Mouse (Mus musculus) olfactory bulb, adult 2 months (tissue): ENCODE measurements around the gene Aldh3a1. TPM values are rescaled to one million over a fixed set of nuclear protein-coding genes. Genes with fewer than 3 reads are reported as not detected.
"Not testable (repeated sequence)": the region's sequence is repeated elsewhere in the genome, so short reads cannot be mapped to it uniquely, and the experiment has no call there.

Experiments used
- H3K27ac ChIP-seq: fragments of 200-500 bp; 2 replicates; pipeline ENCODE4 v1.5.1; 2012; ENCODE audit warnings: low read depth, low read length; ENCODE audit not compliant: insufficient read depth
- H3K4me1 ChIP-seq: fragments of 200-500 bp; 2 replicates; pipeline ENCODE4 v1.6.1; 2012; ENCODE audit warnings: low read length; ENCODE audit not compliant: control insufficient read depth, insufficient read depth
- H3K4me3 ChIP-seq: fragments of 200-500 bp; 2 replicates; pipeline ENCODE4 v1.5.1; 2012; ENCODE audit warnings: mild to moderate bottlenecking, low read depth, low read length, moderate library complexity; ENCODE audit not compliant: insufficient read depth
- CTCF ChIP-seq: fragments of 200-500 bp; IDR thresholded peaks from 2 replicates; pipeline ENCODE4 v1.5.1; 2012; ENCODE audit warnings: low read depth, mild to moderate bottlenecking, low read length, moderate library complexity; ENCODE audit not compliant: insufficient read depth
- POLR2A ChIP-seq: fragments of 200-500 bp; IDR thresholded peaks from 2 replicates; pipeline ENCODE4 v1.6.1; 2012; ENCODE audit warnings: mild to moderate bottlenecking, low read depth, low read length, moderate library complexity; ENCODE audit not compliant: insufficient read depth
- WGBS: fragments of 180-500 bp; shearing (Covaris S2); methylation state at CpG from one replicate; pipeline ENCODE4 v1.1.7; 2018; 5-methylcytosine and 5-hydroxymethylcytosine counted together
- polyA plus RNA-seq: library from polyadenylated mRNA; stranded (reverse); fragments of >200 nt; gene quantifications from 2 replicates; pipeline ENCODE4 v1.2.4, GENCODE M21; 2012; ENCODE audit warnings: low replicate concordance; ENCODE audit not compliant: missing spikeins, insufficient read depth, insufficient read length

The Aldh3a1 gene
- not detected in 2 replicates for polyA plus RNA-seq

DNA sequence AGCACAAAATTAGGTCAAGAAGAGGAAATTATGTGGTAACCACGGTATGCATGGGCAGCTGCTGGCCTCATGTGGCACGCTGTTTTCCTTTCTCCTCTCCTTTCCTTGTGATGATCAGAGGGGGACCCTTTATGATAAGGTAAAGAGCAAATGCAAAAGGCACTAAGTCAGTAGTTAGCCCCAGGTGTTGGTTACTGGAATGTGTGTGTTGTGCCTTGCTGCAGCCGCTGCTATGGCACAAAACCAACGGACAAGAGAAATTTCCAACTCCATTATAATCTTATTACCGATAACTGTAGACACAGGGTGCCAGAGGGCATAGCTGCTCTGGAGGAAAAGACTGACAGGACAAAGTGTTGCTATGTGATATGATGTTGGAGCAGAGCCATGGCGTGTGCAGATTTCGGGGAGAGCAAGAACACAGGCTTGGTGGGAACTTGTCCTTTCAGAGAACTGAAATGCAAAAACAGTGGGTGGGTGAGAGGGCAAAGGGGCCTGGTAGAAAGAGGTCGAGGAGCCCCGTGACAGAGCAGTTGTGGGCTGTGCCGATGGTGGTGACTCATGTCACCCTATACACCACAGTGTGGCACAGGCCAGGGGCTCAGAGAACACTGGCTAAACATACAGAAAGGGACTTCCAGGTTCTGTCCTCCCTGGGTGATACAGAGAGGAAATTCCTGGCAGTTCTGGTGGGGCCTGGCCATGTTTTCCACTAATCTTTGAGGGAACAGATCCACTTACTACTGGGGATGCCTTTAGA, at the start of gene Aldh3a1:
Gene Aldh3a1 (plus strand): TSS at position 51 of the 760 bp plus-strand sequence.
- no peak within 1 kb of the TSS for H3K27ac ChIP-seq
- no peak for TF ChIP-seq CTCF
- 64% methylated on average over 10 of the region's 10 CpGs for WGBS
- no peak within 1 kb of the TSS for H3K4me3 ChIP-seq
- H3K4me1 ChIP-seq, result peaks cover 19% of the 10 kb centered on the region

DNA sequence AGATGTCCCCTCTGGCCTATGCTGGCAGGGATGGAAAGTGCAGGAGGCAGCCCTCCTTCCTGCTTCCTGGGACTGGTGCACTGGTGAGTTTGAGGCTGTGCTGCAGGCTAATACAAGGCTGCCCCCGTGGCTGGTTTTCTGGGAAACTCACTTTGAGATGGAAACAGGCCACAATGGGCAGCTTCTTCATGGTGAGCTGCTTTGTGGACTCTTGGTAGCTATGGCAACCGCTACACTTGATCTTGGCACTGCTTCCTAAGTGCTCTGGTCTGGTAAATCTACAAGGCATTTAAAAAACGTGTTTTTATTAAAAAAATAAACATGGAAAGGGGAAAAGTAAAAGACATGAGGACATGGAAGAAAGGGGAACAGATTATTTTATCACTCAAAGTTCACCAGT, 49.2 kb upstream of the Aldh3a1 start:
- TF ChIP-seq POLR2A (no peak), CTCF (no peak)
- no peak overlapping the region for H3K27ac ChIP-seq
- H3K4me1 ChIP-seq, result no peaks in the 10 kb centered on the region
- no peak overlapping the region for H3K4me3 ChIP-seq
- 37% methylated on average over 3 of the region's 3 CpGs for WGBS

DNA sequence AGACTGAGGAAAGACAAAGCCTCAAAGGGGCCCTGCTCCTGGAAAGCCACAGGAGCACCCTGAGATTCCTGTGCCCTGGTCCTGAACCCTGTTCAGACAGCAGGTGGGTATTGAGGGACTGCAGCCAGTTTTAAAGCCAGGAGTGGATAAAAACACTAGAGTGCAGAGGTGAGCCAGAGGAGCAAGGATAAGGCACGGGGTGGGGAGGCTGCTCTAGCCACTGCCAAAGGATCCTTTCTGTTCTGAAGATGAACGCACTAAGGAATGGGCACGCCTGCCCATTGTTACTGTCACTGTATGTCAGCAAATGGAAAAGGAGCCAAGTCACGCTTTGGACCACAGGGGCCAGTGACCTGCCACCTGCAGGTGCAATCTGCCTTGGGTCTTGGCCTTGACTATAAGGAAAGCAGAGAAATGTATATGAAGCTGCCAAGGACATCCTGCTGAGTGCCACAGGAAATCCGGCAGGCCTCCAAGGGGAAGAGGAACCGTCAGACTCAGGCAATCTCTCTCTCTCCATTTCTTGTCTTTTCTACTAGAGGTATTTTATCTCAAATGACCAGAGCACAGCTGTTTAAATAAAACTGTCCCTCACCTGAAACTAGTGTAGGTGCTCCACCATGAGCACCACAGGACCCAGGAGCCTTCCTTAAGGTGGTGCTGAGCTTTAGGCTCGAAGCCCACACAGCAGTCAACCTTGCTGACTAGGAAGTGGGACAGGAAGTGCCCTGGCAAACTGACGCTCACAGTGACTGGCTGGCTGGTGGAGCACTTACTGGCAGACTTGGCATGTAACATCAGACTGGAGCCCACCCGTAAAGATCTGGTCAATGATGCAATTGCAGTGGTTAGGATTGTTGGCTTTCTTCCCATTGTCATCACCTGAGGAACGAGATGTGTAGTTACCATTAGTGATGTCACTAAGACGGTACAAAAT, 47.3 kb upstream of the Aldh3a1 start:
- 60% methylated on average over 11 of the region's 11 CpGs for WGBS
- no peak for TF ChIP-seq CTCF
- no peak for TF ChIP-seq POLR2A
- Histone ChIP-seq H3K4me3 (no peak overlapping the region), H3K4me1 (no peaks in the 10 kb centered on the region), H3K27ac (no peak overlapping the region)

DNA sequence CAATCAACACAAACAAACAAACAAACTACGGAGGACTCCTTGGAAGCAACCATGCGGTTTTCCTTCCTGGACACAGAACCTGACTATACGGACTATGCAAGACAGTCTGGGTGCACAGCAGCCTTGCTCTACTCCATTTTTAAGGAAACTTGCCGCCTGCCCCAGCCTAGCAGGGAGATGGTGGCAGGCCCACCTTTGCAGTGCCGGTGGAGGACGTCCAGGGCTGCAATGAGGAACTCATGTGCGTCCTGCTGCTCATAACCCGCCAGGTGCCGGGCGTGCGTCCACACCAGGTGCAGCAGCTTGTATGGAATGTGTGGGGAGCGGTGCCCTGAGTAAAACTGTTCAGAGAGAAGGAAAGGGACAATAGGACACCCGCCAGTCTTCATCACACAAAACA, 46.2 kb upstream of the Aldh3a1 start:
- H3K4me3 ChIP-seq, result no peak overlapping the region
- no peak for TF ChIP-seq POLR2A
- no peak for TF ChIP-seq CTCF
- no peak overlapping the region for H3K27ac ChIP-seq
- WGBS, result 90% methylated on average over 13 of the region's 13 CpGs
- no peaks in the 10 kb centered on the region for H3K4me1 ChIP-seq

GRCm38 (mm10) chr11:61162776-61163175, 44.6 kb upstream of the Aldh3a1 start:
- H3K27ac ChIP-seq, result no peak overlapping the region
- TF ChIP-seq POLR2A (no peak), CTCF (no peak)
- H3K4me1 ChIP-seq, result no peaks in the 10 kb centered on the region
- H3K4me3 ChIP-seq, result no peak overlapping the region
- WGBS, result 94% methylated on average over 14 of the region's 14 CpGs

DNA sequence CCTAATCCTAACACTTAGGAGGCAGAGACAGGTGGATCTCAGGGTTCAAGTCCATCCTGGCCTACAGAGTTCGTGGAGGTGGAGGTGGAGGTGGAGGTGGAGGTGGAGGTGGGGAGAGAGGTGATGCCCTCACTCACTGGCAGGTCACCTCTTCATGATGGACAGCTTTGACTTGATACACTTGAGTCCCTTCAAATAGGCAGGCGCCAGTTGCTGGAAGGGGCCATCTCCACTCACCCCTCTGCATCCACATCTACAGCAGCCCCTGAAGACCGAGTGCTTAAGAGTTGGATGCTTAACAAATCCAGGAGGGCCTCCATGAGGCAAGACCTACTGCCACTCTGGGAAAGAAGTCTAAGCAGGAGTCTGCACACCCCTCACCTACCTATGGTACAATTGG, 44.0 kb upstream of the Aldh3a1 start:
- TF ChIP-seq CTCF, result no peak
- TF ChIP-seq POLR2A, result no peak
- peaks cover 4% of the 10 kb centered on the region; the same call in 1 of the 2 replicates for H3K4me1 ChIP-seq
- no peak overlapping the region for H3K27ac ChIP-seq
- 86% methylated on average over 3 of the region's 3 CpGs for WGBS
- H3K4me3 ChIP-seq, result no peak overlapping the region

DNA sequence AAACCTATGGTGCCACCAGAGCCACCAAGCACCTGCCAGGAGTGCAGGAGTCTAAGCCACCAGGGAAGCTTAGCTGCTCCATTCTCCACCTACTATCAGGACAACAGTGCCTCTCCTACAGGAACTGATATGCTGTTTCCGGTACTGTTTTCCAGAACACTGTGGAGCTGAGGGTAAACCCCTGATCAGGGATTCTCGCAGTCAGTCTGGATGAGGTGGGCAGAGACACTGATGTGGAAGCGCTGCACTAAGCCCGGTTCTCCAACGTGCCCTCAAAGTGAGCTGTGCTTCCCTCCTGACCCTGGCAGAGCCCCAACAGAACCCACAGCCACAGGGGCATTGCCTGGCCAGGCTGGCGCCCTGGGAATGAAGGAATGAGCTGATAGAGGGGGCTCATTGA, 43.0 kb upstream of the Aldh3a1 start:
- H3K27ac ChIP-seq, result no peak overlapping the region
- no peak overlapping the region for H3K4me3 ChIP-seq
- 89% methylated on average over 6 of the region's 6 CpGs for WGBS
- peaks cover 8% of the 10 kb centered on the region for H3K4me1 ChIP-seq
- TF ChIP-seq POLR2A (no peak), CTCF (no peak)

- 93% methylated on average over 10 of the region's 10 CpGs for WGBS
- H3K4me1 ChIP-seq, result peaks cover 10% of the 10 kb centered on the region
- no peak overlapping the region for H3K27ac ChIP-seq
- H3K4me3 ChIP-seq, result no peak overlapping the region
- no peak for TF ChIP-seq CTCF
- TF ChIP-seq POLR2A, result no peak
Observed at GRCm38 (mm10) chr11:61164881-61165280, 42.5 kb upstream of the Aldh3a1 start.

- Histone ChIP-seq H3K4me1 (peaks cover 23% of the 10 kb centered on the region), H3K4me3 (no peak overlapping the region), H3K27ac (no peak overlapping the region)
- 35% methylated on average over 5 of the region's 5 CpGs for WGBS
- TF ChIP-seq POLR2A, result no peak
- no peak for TF ChIP-seq CTCF
Observed at GRCm38 (mm10) chr11:61170184-61170583, 37.2 kb upstream of the Aldh3a1 start.

- H3K4me3 ChIP-seq, result peak overlapping the region; percentile 21; the same call in 1 of the 2 replicates
- not testable (repeated sequence) for H3K27ac ChIP-seq
- peaks cover 17% of the 10 kb centered on the region for H3K4me1 ChIP-seq
- 16% methylated on average over 15 of the region's 15 CpGs for WGBS
Observed at GRCm38 (mm10) chr11:61173477-61173876, 33.9 kb upstream of the Aldh3a1 start.
